Mouse (Mus musculus) common myeloid progenitor, adult 5-6 weeks (primary cell): Measurements from ENCODE around the gene Agk. TPM values are rescaled to one million over a fixed set of nuclear protein-coding genes. Genes with fewer than 3 reads are reported as not detected.

Experiments used
- ATAC-seq: replicated peaks from 2 replicates; pipeline ENCODE4 v1.8.0; 2016; ENCODE audit warnings: low read depth, mild to moderate bottlenecking, moderate TSS enrichment, inconsistent platforms; ENCODE audit not compliant: poor library complexity, severe bottlenecking
- total RNA-seq: library from RNA; stranded (forward); fragments of 200-1000, 187-1606 nt; gene quantifications from 2 replicates; pipeline ENCODE4 v1.2.3, GENCODE M21; 2017

Agk gene
- total RNA-seq, 1 experiment from 2014 or later: 44.6 TPM

DNA sequence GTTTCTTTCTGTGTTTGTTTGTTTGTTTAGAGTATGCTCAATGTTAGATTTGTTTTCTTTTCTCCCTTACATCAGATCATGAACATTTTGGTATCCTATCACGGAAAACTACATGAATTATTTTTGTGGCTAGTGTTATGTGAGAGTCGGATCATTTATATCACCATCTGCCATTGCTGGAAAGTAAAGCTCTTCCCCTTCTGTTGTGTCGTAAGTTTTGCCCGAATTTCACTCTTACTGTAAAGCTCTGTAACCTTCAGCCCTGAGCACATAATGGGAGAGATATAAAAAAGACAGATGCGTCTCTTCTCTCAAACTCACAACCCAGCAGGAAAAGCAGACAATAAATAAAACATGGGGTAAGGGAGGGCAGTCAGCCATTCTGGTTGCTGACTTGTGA, 114.0 kb downstream of the Agk start, which contains the start of gene Wee2:
Gene Wee2, plus strand, starts transcription at position 153 of the 400 bp plus-strand sequence.
- ATAC-seq: no peak

GRCm38 (mm10) chr6:40439731-40440130, 114.8 kb downstream of the Agk start:
- 0 out of 2 replicates have a peak, but pooled peaks have one; percentile 15 for ATAC-seq

GRCm38 (mm10) chr6:40441276-40441675, 116.3 kb downstream of the Agk start:
- ATAC-seq: no peak

- no peak for ATAC-seq
These were observed 116.8 kb downstream of the Agk start for GRCm38 (mm10) chr6:40441755-40442154.

GRCm38 (mm10) chr6:40443281-40443928, 118.4 kb downstream of the Agk start:
- peak; percentile 37 for ATAC-seq

Other genes starting within 250 kb of the Agk start
- 4.1 and 6.6 TPM in 2 replicates for gene E330009J07Rik, start 111.0 kb downstream of the Agk start, total RNA-seq
- gene Wee2, start 113.9 kb downstream of the Agk start, total RNA-seq: not detected in 2 replicates
- 133 and 134 TPM in 2 replicates for gene Ssbp1, start 146.2 kb downstream of the Agk start, total RNA-seq
- not detected in 2 replicates for gene Tas2r137, start 166.1 kb downstream of the Agk start, total RNA-seq
- not detected in 2 replicates for gene Tas2r108, start 168.4 kb downstream of the Agk start, total RNA-seq
- not detected in 2 replicates for gene Prss37, start 194.3 kb downstream of the Agk start, total RNA-seq
- not detected in 2 replicates for gene Olfr461, start 229.9 kb downstream of the Agk start, total RNA-seq
- gene Olfr460, start 244.3 kb downstream of the Agk start, total RNA-seq: not detected in 2 replicates